Mouse (Mus musculus) kidney, postnatal 14 days (tissue): ENCODE results near the gene Defa21.
A peak's percentile ranks its signal among the peaks of the same experiment; 100 is the strongest.
"Not testable (repeated sequence)": the region's sequence is repeated elsewhere in the genome, so short reads cannot be mapped to it uniquely, and the experiment has no call there.

Source experiments
- DNase-seq: peaks from one replicate; pipeline ENCODE4 v3.0.0; 2022; ENCODE audit warnings: mixed read lengths

Defa21 gene

GRCm38 (mm10) chr8:21025245-21025644 is at the start of gene Defa21:
TSS of gene Defa21 (plus strand) at chr8:21025545.
- not testable (repeated sequence) for DNase-seq

- no peak for DNase-seq
Measured at GRCm38 (mm10) chr8:20979846-20980245, 45.5 kb upstream of the Defa21 start.

GRCm38 (mm10) chr8:20994042-20994441 is 31.3 kb upstream of the Defa21 start:
- not testable (repeated sequence) for DNase-seq

- no peak for DNase-seq
Measured at GRCm38 (mm10) chr8:20996776-20997175, 28.6 kb upstream of the Defa21 start.

DNA sequence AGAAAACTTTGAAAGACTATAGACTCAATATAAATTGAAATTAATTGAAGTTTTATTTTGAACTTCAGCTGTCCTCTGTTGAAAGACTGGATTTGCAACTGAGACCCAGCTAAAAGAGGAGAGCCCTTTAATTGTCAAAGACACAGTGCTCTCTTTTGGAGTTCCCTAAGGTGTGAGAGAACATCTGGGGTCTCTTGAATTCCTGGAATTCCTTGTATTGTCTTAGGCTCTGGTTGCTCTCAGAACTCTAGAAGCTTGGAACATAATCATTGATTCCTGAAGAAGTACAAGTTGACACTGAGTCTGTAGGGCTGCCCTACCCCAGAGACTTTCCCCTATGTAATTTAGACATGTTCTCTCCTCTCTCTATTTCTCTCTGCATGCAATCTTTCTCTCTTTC is 28.1 kb upstream of the Defa21 start:
- DNase-seq: no peak

GRCm38 (mm10) chr8:21001171-21001570 is 24.2 kb upstream of the Defa21 start:
- DNase-seq: peak; percentile 8

- DNase-seq: no peak
Measured at GRCm38 (mm10) chr8:21006801-21007200, 18.5 kb upstream of the Defa21 start.

DNA sequence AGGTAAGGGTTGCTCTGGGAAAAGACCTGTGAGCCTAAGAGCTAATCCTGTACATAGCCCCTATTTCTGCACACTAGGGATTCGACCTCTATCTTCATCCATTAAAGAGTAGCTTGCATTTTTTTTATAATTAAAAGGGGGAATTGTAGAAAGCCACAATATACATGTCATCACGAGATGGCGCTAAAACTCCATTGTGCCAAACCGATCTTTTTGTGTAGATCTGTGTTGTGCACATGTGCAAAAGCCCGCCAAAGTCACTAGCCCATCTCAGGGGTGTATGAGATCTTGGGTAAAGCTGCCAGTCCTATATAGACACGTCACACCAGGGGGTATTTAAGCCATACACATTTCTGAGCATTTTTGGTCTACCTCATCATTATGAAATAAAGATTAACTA is 16.8 kb upstream of the Defa21 start:
- DNase-seq: not testable (repeated sequence)

DNA sequence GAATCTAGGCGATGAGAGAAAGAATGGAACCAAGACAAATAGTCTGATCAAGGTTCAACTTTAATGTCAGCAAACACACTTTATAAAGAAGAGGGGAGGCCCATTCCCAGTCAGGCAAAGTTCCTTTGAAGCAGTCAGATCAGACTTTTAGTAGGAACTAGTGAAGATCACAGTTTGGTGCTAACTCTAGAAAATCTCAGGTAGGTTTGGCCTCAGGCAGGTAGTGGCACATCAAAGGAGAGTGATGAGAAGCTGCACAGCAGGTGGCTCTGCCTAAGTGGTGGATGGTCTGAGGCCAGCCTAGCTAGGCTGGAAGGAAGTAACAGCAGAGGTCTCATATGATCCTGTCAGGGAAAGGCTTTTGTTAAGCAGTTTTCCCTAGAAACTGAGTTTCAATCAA is 14.8 kb upstream of the Defa21 start:
- not testable (repeated sequence) for DNase-seq

DNA sequence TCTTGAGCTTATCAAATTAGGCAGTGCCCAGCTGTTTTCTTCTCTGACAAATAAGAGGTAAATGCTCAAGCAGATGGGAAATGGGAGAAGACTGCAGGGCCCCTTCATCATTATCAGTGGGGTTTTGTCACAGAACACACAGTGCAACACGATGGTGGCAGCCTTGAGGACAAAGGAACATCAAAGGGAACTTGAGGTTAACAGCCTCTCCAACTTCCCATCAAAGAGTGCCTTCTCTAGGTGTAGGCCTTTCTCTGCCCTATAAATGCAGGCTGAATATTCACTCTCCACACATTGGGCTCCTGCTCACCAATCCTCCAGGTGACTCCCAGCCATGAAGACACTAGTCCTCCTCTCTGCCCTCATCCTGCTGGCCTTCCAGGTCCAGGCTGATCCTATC is 29.4 kb downstream of the Defa21 start, which contains the start of gene Defa23:
Gene Defa23, plus strand, starts transcription at position 301 of the 400 bp plus-strand sequence.
- not testable (repeated sequence) for DNase-seq

GRCm38 (mm10) chr8:21064738-21065137 is 39.4 kb downstream of the Defa21 start, which contains the start of gene Defa35:
TSS of gene Defa35 (plus strand) at chr8:21065038.
- DNase-seq: not testable (repeated sequence)
